Mouse (Mus musculus) naive thymus-derived CD4-positive, alpha-beta T cell, adult 2 months (primary cell): ENCODE results near the gene Cela2a.

Experiments
- DNase-seq: peaks from one replicate; pipeline ENCODE4 v3.0.0-alpha.2; 2011; ENCODE audit warnings: low read depth

Gene Cela2a

DNA sequence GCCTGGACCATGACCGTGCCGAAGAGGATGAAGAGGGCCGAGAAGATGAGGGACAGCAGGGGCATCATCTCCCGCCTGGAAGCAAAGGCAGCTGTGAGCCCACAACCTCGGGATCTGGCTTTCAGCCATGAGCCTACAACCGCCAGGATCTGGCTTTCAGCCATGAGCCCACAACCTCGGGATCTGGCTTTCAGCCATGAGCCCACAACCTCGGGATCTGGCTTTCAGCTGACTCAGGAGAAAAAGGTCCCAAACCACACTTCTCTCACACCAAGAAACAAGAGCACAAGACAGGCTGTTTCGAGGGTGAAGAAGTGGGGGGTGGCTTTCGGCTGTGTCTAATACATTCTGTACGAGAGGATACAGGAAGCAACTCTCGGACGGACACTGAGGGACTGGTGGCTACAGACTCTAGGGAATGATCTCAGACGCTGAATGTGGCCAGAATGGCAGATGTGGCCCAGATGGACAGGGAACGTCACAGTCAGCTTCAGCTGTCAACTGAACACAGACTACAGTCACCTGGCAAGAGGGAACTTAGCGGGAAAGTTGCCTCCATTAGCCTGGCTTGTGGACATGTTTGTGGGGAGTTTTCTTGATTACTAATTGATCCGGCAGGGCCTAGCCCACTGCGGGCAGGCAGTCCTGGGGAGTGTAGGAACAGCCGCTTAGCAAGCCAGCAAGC lies 59.1 kb downstream of the Cela2a start:
- DNase-seq: no peak

DNA sequence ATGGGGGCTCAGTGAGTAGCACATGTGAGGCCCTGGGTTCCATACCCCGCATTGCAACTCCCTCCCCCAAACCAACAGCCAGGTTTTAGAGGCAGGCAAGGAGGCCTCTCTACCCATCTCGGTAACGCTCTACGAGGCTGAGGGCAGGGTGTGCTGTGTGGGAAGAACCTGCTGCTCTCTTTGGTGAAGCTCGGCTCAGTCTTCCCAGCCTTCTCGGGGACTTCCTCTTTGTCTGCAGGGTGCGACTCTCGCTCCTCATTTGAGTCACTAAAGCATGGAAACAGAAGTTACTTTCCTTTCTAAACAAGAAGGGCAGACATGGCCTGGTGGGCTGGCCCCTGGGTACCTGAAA lies 59.7 kb downstream of the Cela2a start:
- no peak for DNase-seq

DNA sequence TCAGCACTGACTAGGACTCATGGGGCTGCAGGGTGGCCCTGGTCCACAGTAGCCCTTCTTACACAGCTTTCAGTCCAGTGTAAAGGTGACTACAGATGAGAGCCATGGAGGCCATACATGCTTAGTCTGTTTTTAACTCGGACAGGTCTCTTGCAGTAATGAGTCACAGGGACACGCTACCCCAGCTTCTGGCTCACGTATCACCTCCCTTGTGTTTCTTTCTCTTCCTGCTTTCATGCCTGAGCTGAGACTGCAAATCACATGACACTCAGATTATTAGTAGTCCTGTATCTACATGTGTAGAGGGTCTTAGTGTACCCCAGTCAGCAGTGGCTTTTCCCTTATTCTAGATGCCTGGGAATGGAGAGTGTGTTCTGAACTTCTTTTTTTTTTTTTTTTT lies 61.0 kb downstream of the Cela2a start:
- no peak for DNase-seq
